Mouse (Mus musculus) hindbrain, postnatal 0 days (tissue): Measurements from ENCODE around the gene Parp16. TPM values are rescaled to one million over a fixed set of nuclear protein-coding genes. Genes with fewer than 3 reads are reported as not detected.
"Not testable (repeated sequence)": the region's sequence is repeated elsewhere in the genome, so short reads cannot be mapped to it uniquely, and the experiment has no call there.

Source experiments
- ATAC-seq: fragments of 200-750 bp; cut with Nextera tagmentation; 2 replicates; pipeline ENCODE4 v1.8.0; 2017; ENCODE audit warnings: mild to moderate bottlenecking, moderate TSS enrichment, moderate library complexity
- DNase-seq: peaks from one replicate; pipeline ENCODE4 v3.0.0-alpha.2; 2015; ENCODE audit warnings: low spot score
- H3K27ac ChIP-seq: fragments of 300-500 bp; sonication (generic); 2 replicates; pipeline ENCODE4 v1.5.1; 2014; ENCODE audit warnings: mild to moderate bottlenecking
- H3K27me3 ChIP-seq: fragments of 300-500 bp; sonication (generic); 2 replicates; pipeline ENCODE4 v1.6.1; 2014; ENCODE audit warnings: low read length, mixed read lengths; ENCODE audit not compliant: insufficient read depth
- H3K36me3 ChIP-seq: fragments of 300-500 bp; sonication (generic); 2 replicates; pipeline ENCODE4 v1.6.1; 2014; ENCODE audit warnings: low read length, mixed read lengths; ENCODE audit not compliant: insufficient read depth
- H3K4me1 ChIP-seq: fragments of 300-500 bp; sonication (generic); 2 replicates; pipeline ENCODE4 v1.6.1; 2014; ENCODE audit warnings: antibody characterized with exemption, low read length, mixed read lengths; ENCODE audit not compliant: insufficient read depth
- H3K4me2 ChIP-seq: fragments of 300-500 bp; sonication (generic); 2 replicates; pipeline ENCODE4 v1.6.1; 2014; ENCODE audit warnings: low read depth, mild to moderate bottlenecking, low read length, moderate library complexity, mixed read lengths
- H3K4me3 ChIP-seq: fragments of 300-500 bp; sonication (generic); 2 replicates; pipeline ENCODE4 v1.5.1; 2014; ENCODE audit warnings: low read length
- H3K9ac ChIP-seq: fragments of 300-500 bp; sonication (generic); replicated peaks from 2 replicates; pipeline ENCODE4 v1.6.1; 2014; ENCODE audit warnings: mild to moderate bottlenecking, low read length, moderate library complexity, mixed read lengths
- H3K9me3 ChIP-seq: fragments of 300-500 bp; sonication (generic); 2 replicates; pipeline ENCODE4 v1.6.1; 2016; ENCODE audit warnings: low read length, mixed read lengths
- CTCF ChIP-seq: IDR thresholded peaks from 2 replicates; pipeline ENCODE4 v1.5.1; 2016; ENCODE audit warnings: antibody characterized with exemption, control low read depth, low read depth
- WGBS: fragments of 180-500 bp; shearing (Covaris S2); extraction: QIAGEN DNeasy Blood & Tissue Kit; methylation state at CpG from one replicate; pipeline ENCODE4 v1.1.7; 2014; 5-methylcytosine and 5-hydroxymethylcytosine counted together
- polyA plus RNA-seq: library from polyadenylated mRNA; unstranded; fragments of >200 nt; fragmentation: Nextera tagmentation; extraction: Ambion mirVana; gene quantifications from 2 replicates; pipeline ENCODE4 v1.2.1, GENCODE M21; 2015
- total RNA-seq: library from RNA; depleted of rRNA; stranded (reverse); fragments of >200 nt; gene quantifications from 2 replicates; pipeline ENCODE4 v1.2.3, GENCODE M21; 2014

Gene Parp16
- total and polyA plus RNA-seq, 2 experiments from 2014 or later, result 5.9 to 6.7 TPM

DNA sequence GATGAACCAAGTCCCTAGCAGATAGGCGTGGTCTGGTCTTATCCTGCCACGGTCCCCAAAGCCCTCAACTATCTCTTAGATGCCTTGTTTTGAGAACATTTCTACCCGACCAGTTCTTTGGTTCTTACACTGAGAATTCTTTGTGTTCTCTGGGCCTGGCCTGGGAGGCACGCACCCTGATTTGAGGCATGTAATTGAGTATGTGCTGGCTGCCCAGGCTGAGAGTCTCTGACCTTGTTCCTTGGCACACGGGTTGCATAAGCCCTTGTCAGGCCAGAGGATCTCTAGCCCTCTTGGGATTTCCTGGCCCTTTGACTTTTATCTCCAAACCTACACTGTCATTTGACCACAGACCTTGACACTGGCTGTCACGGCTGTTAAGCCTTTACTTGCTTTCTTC, 22.5 kb downstream of the Parp16 start:
- ATAC-seq (no peak), DNase-seq (no peak)
- Histone ChIP-seq H3K4me3 (no peak overlapping the region), H3K27ac (no peak overlapping the region), H3K4me1 (no peaks in the 10 kb centered on the region), H3K4me2 (no peak overlapping the region), H3K9me3 (no peaks in the 10 kb centered on the region), H3K27me3 (no peaks in the 10 kb centered on the region), H3K9ac (no peak overlapping the region), H3K36me3 (no peaks in the 10 kb centered on the region)
- 64% methylated on average over 6 of the region's 6 CpGs for WGBS
- TF ChIP-seq CTCF, result no peak

DNA sequence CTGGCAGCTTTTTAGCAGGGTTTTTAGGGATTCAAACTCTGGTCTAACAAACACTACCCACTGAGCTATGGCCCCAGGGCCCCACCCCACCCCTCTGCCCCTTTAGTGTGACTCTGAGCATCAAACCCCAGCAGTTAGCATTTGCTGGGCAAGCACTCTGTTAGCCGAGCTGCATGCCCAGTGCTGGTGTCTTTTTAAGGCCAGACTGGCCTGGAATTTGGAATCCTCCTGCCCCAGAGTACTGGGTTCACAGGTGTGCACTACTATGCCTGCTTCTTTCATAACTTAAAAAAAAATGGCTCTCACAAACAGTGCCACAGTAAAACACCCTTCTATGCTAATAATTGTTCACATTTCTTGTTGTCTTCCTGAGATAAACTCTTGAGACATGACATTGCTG, 23.8 kb downstream of the Parp16 start:
- ATAC-seq (no peak), DNase-seq (no peak)
- Histone ChIP-seq H3K4me3 (no peak overlapping the region), H3K4me2 (no peak overlapping the region), H3K9me3 (no peaks in the 10 kb centered on the region), H3K4me1 (no peaks in the 10 kb centered on the region), H3K36me3 (no peaks in the 10 kb centered on the region), H3K9ac (no peak overlapping the region), H3K27ac (no peak overlapping the region), H3K27me3 (no peaks in the 10 kb centered on the region)
- no peak for TF ChIP-seq CTCF
- whole genome bisulfite sequencing, result 67% methylated on average over 1 of the region's 1 CpGs

DNA sequence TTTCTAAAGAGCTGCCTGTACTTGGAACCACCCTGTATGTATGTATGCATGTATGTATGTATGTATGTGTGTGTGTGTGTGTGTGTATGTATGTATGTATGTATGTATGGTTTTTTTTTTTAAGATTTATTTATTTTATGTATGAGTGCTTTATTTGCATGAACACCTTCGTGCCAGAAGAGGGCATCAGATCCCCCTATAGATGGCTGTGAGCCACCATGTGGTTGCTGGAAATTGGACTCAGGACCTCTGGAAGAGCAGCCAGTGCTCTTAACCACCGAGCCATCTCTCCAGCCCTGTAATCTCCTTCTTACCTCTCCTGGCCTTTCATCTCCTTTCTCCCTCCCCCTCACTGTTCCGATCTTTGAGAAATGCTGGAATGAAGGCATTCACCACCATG, 25.2 kb downstream of the Parp16 start:
- 41% methylated on average over 3 of the region's 3 CpGs for WGBS
- H3K4me1 ChIP-seq, H3K4me3 ChIP-seq, H3K9ac ChIP-seq, H3K9me3 ChIP-seq, H3K36me3 ChIP-seq, H3K27ac ChIP-seq, ATAC-seq, H3K27me3 ChIP-seq, DNase-seq, H3K4me2 ChIP-seq: not testable (repeated sequence)
- peak; percentile 51 for TF ChIP-seq CTCF

DNA sequence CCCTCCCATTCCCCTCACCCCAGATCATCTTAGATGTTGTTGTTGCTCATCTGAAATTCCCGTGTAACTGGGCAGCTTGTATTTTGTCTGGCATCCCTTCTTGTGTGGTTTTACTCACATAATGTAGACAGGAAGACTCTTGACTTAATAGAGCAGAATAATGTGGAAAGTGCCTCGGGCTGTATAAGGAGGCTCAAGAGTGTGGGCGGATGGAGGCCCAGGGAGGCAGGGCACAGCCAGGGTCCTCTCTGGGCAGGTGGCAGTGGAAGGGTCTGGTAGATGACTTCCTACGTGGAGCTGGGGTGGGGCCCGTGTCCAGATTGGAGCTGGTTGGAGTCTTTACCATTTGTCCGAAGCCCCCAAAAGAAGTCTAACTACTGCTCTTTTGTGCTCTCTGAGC, 28.8 kb downstream of the Parp16 start:
- no peak for ATAC-seq

DNA sequence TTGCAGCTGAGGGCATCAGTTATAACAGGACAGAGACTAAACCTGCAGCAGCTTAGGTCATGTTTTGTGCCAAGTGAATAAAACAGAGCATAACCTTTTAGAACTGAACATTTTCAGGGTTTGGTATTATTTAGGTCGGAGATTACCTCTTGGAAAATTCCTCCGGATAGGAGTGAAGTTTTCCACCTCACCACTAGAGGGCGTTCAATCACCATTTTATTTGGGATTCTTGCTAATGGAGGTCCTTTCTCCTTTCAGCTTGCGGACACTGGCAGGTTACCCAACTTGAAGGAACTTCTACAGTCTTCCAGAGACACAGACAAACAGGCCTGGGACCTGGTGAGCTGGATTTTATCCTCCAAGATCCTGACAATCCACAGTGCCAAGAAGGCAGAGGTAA, 30.6 kb downstream of the Parp16 start:
- H3K9ac ChIP-seq, result no peak overlapping the region
- H3K27ac ChIP-seq, result no peak overlapping the region
- no peaks in the 10 kb centered on the region for H3K4me1 ChIP-seq
- ATAC-seq, result no peak
- H3K27me3 ChIP-seq, result no peaks in the 10 kb centered on the region
- no peak overlapping the region for H3K4me3 ChIP-seq
- H3K4me2 ChIP-seq, result no peak overlapping the region
- peak; percentile 76 for TF ChIP-seq CTCF
- peaks cover 6% of the 10 kb centered on the region; the same call in 1 of the 2 replicates for H3K36me3 ChIP-seq
- DNase-seq, result peak; percentile 71
- no peaks in the 10 kb centered on the region for H3K9me3 ChIP-seq
- WGBS, result 38% methylated on average over 4 of the region's 4 CpGs

More for the DNA sequence above, 28.8 kb downstream of the Parp16 start:
- Histone ChIP-seq H3K4me2 (no peak overlapping the region), H3K4me3 (no peak overlapping the region), H3K4me1 (no peaks in the 10 kb centered on the region), H3K27me3 (no peaks in the 10 kb centered on the region), H3K27ac (no peak overlapping the region), H3K36me3 (peaks cover 6% of the 10 kb centered on the region; the same call in 1 of the 2 replicates), H3K9ac (no peak overlapping the region), H3K9me3 (no peaks in the 10 kb centered on the region)
- WGBS, result 84% methylated on average over 6 of the region's 6 CpGs
- no peak for TF ChIP-seq CTCF
- DNase-seq, result no peak

DNA sequence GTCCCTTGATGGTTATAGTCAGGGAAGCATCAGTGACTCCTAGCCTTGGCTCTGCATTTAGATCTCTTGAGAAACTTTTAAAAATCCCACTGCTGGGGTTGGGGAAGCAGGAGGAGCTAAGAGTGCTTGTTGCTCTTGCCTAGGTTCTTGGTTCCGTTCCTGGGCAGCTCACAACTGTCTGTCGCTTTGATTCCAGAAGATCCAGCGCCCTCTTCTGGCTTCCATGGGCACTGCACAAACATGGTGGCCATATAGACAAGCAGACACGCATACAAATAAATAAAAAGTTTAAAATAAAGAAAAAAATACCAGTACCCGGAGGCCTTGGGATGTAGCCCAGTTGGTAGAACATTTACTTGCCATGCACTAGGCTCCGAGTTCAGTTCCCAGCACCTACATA, 35.1 kb downstream of the Parp16 start:
- H3K27ac ChIP-seq, result no peak overlapping the region
- DNase-seq, result no peak
- TF ChIP-seq CTCF, result peak; percentile 25
- ATAC-seq, result no peak
- H3K9ac ChIP-seq, result no peak overlapping the region
- peaks cover 6% of the 10 kb centered on the region; the same call in 1 of the 2 replicates for H3K36me3 ChIP-seq
- 75% methylated on average over 6 of the region's 6 CpGs for WGBS
- H3K4me1 ChIP-seq, result no peaks in the 10 kb centered on the region
- no peaks in the 10 kb centered on the region for H3K27me3 ChIP-seq
- no peak overlapping the region for H3K4me3 ChIP-seq
- no peaks in the 10 kb centered on the region for H3K9me3 ChIP-seq
- H3K4me2 ChIP-seq, result no peak overlapping the region

DNA sequence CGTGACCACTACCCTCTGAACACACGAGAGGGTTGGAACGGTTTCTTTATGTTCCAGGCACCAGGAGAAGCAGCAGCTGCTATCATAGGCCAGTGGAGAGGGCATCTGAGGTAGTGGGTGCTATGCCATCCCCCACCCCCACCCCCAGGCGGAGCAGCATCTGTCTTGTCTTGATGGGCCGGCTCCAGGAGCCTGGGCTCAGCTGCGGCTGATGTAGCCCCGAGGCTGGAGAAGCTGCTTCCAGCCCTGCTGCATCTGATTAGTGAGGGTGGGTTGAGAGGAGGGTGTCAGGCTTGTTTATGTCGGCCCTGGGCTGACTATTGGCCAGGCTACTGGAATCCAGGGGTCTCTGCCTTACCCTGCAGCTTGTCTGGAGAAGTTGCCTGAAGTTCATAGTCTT, 36.1 kb downstream of the Parp16 start:
- Histone ChIP-seq H3K9me3 (no peaks in the 10 kb centered on the region), H3K4me2 (no peak overlapping the region), H3K4me1 (no peaks in the 10 kb centered on the region), H3K4me3 (no peak overlapping the region), H3K36me3 (peaks cover 5% of the 10 kb centered on the region; the same call in 1 of the 2 replicates), H3K27me3 (no peaks in the 10 kb centered on the region), H3K27ac (no peak overlapping the region), H3K9ac (no peak overlapping the region)
- no peak for TF ChIP-seq CTCF
- ATAC-seq, result peak; percentile 70
- DNase-seq, result peak; percentile 28
- WGBS, result 45% methylated on average over 8 of the region's 8 CpGs
